Mouse (Mus musculus) gastrocnemius, postnatal 14 days (tissue): Measurements from ENCODE around the gene Pkm. TPM values are rescaled to one million over a fixed set of nuclear protein-coding genes. Genes with fewer than 3 reads are reported as not detected.
A peak's percentile ranks its signal among the peaks of the same experiment; 100 is the strongest.

Experiments used
- DNase-seq: peaks from one replicate; pipeline ENCODE4 v3.0.0; 2021; ENCODE audit warnings: mixed read lengths
- intact Hi-C: fragments of 180-260 bp; cut with DNase I; formaldehyde crosslinking; loops from one replicate; pipeline ENCODE4 v1.15.1; 2025; ENCODE audit warnings: low total_unique reads
- total RNA-seq, 2 experiments: library from RNA; stranded (reverse); gene quantifications; 2 replicates each; pipeline ENCODE4 v1.2.3; 2021

Pkm gene
- total RNA-seq, 2 experiments from 2014 or later = 2,510 to 2,651 TPM

DNA sequence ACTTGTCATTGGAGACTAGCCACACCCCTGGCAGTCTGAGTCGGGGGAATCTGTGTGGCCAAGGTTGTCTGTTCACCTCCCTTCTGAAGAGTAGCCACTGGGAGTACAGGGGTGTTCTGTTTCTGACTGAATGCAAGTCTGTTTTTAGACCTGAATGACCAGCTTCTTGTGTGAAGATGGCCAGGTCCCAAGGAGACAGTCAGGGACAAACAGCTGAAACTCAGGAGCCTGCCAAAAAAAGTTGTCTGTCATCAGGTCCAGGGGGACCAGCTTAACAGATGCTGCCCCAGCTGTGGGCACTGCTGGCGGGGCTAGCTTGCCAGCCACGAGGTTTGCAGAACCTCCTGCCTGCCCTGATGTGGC, 39.3 kb downstream of the Pkm start:
- intact Hi-C loops = no loop called here
- no peak for DNase-seq

DNA sequence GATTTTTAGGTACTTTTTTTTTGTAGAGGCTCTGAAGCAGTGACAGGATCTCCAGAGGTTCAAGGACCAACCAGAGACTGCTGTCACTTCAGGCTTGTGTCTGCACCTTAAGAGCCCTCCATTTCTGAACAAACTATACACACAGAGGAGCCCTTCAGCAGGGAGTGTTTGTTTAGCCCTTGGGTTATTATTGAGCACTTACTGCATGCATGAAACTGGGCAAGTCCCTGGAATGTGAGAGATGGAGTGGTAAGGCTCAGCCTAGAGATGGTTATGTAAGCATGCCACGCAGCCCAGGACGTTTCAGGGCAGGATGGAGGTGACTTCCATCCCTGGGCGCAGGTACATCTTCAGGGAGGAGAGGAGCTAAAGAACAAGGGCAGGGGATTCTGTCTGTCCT, 40.2 kb downstream of the Pkm start:
- no peak for DNase-seq

DNA sequence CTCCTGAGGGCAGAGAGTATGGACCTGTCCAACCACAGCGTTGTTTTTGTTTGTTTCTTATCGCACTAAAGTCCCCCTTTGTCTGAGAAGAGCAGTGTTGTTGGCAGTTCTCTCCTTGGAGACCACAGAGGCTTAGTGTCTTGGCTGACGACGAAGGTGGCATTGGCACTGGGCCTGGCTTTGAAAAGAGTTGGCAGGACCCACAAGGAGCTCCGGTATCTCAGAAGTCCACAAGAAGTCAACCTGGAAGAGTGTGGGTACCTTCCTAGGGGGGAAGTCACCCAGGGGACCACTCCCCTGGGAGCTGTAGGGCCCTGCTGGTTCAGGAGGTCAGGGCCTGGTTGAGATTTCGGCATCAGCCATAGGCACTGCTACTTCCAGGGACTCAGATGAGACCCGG, 44.9 kb downstream of the Pkm start:
- intact Hi-C loops = no loop called here
- no peak for DNase-seq

More for the DNA sequence above, 40.2 kb downstream of the Pkm start:
- intact Hi-C loops = no loop called here

DNA sequence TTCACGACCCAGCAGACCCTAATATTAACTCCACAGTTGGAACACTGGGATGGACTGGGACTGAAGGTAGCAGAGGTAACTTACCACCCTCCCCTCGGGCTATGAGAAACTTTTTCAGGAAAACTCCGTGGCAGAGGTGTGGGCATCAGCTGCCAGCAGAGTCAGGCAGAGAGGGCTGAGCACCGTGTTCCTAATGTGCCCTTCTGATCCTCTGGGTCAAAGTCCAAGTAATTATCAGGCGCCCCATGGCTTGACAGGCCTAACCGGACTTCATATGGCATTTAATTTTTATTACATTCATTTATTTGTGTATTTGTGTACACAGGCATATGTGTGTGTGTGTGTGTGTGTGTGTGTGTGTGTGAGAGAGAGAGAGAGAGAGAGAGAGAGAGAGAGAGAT, 46.9 kb downstream of the Pkm start:
- no peak for DNase-seq
- intact Hi-C loops = no loop called here

DNA sequence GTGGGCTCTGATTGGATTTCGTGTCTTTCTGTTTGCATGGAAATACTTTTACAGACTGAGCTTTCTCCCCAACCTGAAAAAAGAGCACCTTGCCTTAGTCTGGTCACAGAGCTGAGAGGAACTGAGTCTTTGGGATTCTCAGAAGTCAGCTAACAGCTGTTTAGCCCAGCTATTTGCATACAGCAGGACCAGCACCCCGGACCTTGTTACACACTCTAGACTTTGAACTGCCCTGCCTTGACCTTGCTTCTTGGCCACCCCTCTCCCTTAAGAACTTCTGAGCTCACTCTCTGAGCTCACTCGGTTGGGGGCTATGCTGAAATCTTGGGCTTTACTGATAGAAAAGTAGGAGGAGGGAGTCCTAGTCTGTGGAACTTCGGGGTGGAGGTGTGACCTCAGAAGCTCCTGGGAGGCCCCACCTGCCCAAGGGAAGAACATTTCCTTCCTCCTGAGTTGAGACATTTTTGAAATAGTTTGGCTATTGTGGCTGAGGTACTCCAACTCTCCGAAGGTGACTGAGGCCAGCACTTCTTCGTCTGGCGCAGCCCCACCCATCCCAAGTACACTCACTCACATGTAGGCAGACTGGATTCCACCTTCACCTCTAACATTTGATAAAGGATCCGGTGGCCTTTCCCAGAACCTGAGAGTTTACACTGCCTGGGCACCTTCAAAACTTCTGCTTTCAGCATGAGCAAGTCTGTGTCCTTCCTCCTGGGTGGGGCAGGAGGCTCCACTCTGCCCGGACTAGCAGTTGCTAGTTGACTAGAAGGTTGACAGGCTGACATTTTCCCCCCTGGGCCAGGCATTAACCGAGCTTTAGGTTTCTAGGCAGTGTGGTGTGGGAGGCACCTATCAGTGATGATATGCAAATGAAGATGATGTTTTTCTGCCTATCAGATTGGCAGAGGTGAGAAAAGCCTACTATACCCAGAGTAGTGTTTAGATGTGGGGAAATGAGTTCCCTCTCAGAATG, 51.0 kb downstream of the Pkm start:
- DNase-seq = no peak
- intact Hi-C loops = no loop called here

DNA sequence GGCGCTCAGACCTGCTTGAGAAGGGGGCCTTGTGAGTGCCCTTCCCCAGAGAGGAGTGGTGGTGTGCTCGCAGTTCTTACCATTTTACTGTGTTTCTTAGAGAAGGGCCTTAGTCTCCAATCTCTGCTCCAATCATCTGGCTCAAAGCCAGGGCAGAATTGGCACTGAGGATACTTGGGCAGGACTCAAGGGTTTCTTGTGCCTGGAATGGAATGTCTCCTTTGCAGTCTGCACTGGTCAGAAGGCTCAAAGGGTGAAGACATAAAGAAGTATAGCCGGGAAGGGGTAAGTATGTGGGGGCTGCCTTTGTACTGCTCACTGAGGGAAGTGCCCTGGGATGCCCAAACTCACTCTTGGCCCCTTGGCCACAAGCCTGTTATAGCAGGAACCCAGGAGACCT, 53.1 kb downstream of the Pkm start:
- DNase-seq = no peak
- intact Hi-C loops = no loop called here

DNA sequence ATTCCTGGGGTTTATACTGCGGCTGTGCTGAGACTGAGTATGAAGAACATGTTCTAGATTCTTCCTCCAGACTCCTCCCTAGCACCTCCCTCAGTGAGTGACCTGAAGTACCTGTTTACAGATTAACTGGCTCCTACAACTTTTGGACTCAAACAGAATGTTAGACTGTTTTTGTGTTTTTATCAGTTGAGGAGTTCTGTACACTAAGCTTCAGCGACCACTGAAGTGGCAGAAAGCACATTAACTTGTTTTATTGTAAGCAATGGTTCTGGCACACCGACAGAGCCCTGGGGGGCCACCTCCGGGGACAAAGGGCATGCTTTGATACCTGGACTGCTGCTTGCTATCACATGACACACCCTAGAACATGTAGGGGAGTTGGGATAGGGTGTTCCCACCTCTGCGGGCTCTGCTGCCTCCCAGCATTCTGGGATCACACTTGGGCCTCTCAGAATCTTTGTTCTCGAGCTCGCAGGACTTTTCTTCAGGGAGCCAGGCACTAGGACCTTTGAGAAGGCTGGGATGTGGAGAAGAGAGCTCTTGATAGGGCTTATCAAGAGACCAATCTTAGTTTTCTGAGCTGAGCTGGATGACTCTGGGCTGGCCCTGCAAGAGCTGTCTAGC, 60.2 kb downstream of the Pkm start:
- no peak for DNase-seq
- intact Hi-C loops = no loop called here

DNA sequence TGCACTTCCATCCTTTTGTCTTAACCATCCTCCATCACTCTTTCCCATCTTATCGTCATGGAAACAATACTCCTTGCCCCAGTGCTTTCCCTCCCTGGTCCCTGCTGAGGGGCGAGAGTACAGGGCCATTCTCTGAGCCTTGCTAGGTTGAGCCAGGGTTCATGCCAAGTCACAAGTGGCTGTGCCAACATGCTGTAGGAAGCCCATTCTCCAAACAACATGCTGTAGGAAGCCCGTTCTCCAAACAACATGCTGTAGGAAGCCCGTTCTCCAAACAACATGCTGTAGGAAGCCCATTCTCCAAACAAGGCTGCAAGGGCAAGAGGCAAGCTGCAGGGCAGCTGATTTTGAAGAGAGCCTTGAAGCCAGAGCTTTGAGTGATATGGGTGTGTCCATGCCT, 62.1 kb downstream of the Pkm start:
- no peak for DNase-seq
- intact Hi-C loops = no loop called here

DNA sequence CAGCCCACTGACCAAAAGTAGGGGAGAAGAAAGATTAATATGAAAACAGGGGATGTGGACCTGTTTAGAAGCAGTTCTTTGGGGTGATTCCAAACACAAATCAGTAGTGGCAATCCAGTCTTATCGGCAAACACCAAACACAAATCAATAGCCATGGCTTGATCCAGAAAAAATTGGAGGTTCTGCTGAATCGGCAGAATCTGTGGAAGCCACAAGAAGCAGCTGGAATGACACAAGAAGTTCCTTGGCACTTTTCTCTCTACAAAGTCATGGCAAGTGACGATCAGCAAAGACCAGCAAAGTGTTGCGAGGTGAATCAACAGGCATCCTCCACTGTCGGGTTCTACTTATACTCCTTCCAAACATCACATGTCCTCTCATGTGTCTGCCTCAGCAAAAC, 65.0 kb downstream of the Pkm start:
- DNase-seq = no peak

DNA sequence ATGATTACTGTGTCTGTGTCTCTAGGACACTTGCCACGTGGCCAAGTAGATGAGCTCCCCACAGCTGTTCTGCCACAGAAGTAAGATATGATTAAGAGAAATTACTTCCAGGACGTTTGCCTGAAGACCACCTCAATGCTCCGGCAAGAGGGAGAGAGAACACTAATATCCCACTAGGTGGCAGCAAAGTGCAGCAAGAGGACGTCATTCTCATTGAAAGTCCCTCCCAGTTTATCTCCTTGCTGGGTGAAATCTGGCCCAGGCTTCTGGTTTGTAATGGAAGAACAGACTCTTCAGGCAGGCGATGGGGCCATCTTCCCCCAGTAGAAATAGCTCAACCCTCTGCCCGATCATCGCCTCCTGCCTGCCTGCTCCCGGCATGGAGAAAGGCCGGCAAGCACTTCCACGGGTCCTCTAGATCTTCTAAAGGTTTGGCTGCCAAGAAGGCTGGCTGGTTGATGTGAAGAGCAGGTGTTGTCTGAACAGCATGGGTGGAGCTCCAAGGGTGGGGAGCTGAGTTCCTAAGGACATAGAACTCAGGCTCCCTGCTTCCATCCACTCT, 67.0 kb downstream of the Pkm start:
- peak; percentile 64 for DNase-seq
- intact Hi-C loops = loop anchor here (10.0 kb wide), 1 partner anchor 242 kb away; the partner anchor contains the start of gene Nr2e3

More for the DNA sequence above, 65.0 kb downstream of the Pkm start:
- intact Hi-C loops = loop anchor here (10.0 kb wide), 1 partner anchor 244 kb away; the partner anchor contains the start of gene Nr2e3

DNA sequence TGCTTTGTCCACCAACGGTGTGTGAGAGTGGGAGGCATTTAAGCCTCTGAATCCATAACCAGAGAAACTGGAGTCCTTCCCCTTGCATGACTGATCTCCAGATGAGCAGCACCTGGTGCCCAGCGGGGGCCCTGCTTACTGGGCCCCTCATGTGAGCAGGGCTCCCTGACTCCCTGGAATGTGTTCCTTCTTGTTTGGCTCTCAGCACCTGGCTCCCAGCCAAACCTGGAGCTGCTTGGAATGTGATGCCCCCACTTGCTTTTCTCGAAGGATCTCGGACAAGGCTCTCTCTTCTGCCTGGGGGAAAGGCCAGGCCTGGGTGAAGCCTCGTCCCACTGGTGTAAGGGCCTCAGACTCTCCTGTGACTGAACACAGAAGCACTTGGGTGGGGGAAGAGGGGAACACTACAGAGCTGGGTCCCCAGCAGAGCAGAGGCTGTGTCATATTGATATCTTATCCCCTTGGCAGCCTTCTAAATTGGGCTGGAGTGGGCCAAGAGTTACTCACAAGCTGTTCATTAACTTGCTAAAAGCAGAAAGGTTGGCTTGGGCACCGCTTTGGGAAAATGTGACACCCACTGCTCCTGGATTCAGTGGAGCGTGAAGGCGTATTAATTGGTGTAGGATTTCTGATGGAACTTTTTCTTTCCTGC, 67.7 kb downstream of the Pkm start:
- intact Hi-C loops = loop anchor here (10.0 kb wide), 1 partner anchor 241 kb away; the partner anchor contains the start of gene Nr2e3

DNA sequence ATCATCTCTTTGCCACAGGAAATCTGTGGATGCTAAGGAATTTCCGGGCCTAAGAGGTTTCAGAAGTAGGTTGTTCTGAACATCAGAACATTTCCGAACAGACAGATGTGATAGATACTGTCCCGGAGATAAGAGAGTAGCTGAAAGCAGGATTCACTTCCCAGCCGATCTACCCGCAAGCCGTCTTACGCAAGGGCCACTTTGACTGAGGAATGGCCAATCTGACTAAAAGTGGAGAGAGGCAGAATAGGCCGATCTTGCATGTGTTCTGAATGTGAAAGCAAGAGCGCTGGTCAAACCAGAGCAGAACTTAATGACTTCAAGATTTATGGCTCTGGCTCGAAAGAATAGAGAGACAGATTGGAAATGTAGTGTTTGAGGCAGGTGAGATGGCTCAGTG, 69.3 kb downstream of the Pkm start:
- intact Hi-C loops = loop anchor here (10.0 kb wide), 1 partner anchor 239 kb away; the partner anchor contains the start of gene Nr2e3
- DNase-seq = no peak

More for the DNA sequence above, 67.7 kb downstream of the Pkm start:
- no peak for DNase-seq

DNA sequence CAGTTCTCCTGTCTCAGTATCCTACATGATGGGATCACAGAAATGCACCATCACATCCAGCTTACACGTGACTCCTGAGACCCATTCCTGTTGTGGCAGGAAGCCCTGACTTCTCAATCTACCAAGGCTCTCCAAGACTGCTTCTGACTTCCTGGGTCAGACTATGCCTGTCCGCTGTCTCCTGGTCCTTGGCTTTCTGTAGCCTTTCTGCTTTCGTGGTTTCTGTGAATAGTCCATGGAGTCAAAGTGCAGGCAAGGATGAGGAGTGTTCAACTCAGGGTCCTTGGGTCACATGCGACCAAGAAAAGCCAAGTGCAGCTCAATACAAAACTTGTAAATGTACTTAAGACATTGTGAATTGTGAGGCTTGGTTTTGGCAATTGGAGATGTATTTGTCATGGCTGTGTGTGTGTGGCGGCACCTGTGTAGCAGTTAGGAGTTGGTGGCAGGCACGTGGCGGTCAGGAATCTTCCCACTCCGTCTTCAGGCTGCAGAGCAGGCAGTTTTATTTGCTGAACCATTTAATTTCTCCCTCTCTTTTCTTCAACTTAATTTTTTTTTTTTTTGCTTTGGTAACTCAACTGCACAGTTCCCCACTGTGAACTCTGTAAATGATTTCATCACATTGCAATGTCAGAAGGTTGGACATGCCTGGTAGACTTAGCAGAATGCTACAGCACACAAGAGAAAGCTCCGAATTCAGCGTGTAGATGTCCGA, 71.6 kb downstream of the Pkm start:
- no peak for DNase-seq
- intact Hi-C loops = loop anchor here (10.0 kb wide), 1 partner anchor 237 kb away; the partner anchor contains the start of gene Nr2e3

Other genes starting within 250 kb of the Pkm start
- gene Arih1, start 169.8 kb upstream of the Pkm start, total RNA-seq = 10 to 100 TPM; 77.7 to 82.2 TPM
- 10 to 100 TPM; 21.2 to 22.4 TPM for gene Hexa, start 116.8 kb upstream of the Pkm start, total RNA-seq
- under 1 TPM; 0.42 to 0.43 TPM for gene Tmem202, start 116.5 kb upstream of the Pkm start, total RNA-seq
- not detected for gene Celf6, start 78.5 kb upstream of the Pkm start, total RNA-seq
- gene Parp6, start 39.1 kb upstream of the Pkm start, total RNA-seq = 10 to 100 TPM; 12.3 to 13.8 TPM
- under 1 TPM; 0.09 to 0.18 TPM for gene Gramd2, start 23.8 kb downstream of the Pkm start, total RNA-seq
- 10 to 100 TPM in 1 of 2 experiments, 1 to 10 TPM in 1; 6.0 to 10.3 TPM for gene Senp8, start 94.3 kb downstream of the Pkm start, total RNA-seq
- gene Myo9a, start 94.5 kb downstream of the Pkm start, total RNA-seq = 10 to 100 TPM in 1 of 2 experiments, 1 to 10 TPM in 1; 9.7 to 14.5 TPM